Mouse (Mus musculus) limb, embryonic 14.5 days (tissue): ENCODE results near the gene Dph5. TPM values are rescaled to one million over a fixed set of nuclear protein-coding genes. Genes with fewer than 3 reads are reported as not detected.

Experiments used
- ATAC-seq: fragments of 200-750 bp; cut with Nextera tagmentation; 2 replicates; pipeline ENCODE4 v1.8.0; 2017; ENCODE audit warnings: low read depth, moderate number of reproducible peaks, moderate TSS enrichment; ENCODE audit not compliant: low FRiP score
- DNase-seq: peaks from one replicate; pipeline ENCODE4 v3.0.0-alpha.2; 2015; ENCODE audit warnings: low spot score
- H3K27ac ChIP-seq: fragments of 300-500 bp; sonication (generic); replicated peaks from 2 replicates; pipeline ENCODE4 v1.5.1; 2014; ENCODE audit warnings: low read depth, mild to moderate bottlenecking, low read length, moderate library complexity, mixed read lengths
- H3K27me3 ChIP-seq: fragments of 300-500 bp; sonication (generic); 2 replicates; pipeline ENCODE4 v1.6.1; 2014; ENCODE audit warnings: low read length, mixed read lengths; ENCODE audit not compliant: control insufficient read depth, insufficient read depth
- H3K36me3 ChIP-seq: fragments of 300-500 bp; sonication (generic); 2 replicates; pipeline ENCODE4 v1.6.1; 2014; ENCODE audit warnings: mild to moderate bottlenecking, low read length, moderate library complexity, mixed read lengths; ENCODE audit not compliant: control insufficient read depth, insufficient read depth
- H3K4me1 ChIP-seq: fragments of 300-500 bp; sonication (generic); 2 replicates; pipeline ENCODE4 v1.6.1; 2014; ENCODE audit warnings: antibody characterized with exemption, low read length, mixed read lengths; ENCODE audit not compliant: control insufficient read depth, insufficient read depth
- H3K4me2 ChIP-seq: fragments of 300-500 bp; sonication (generic); replicated peaks from 2 replicates; pipeline ENCODE4 v1.6.1; 2014; ENCODE audit warnings: low read depth, mild to moderate bottlenecking, low read length, moderate library complexity; ENCODE audit not compliant: severe bottlenecking
- H3K4me3 ChIP-seq: fragments of 300-500 bp; sonication (generic); replicated peaks from 2 replicates; pipeline ENCODE4 v1.5.1; 2014; ENCODE audit warnings: low read length
- H3K9ac ChIP-seq: fragments of 300-500 bp; sonication (generic); 2 replicates; pipeline ENCODE4 v1.6.1; 2014; ENCODE audit warnings: mild to moderate bottlenecking, low read depth, low read length, moderate library complexity; ENCODE audit not compliant: severe bottlenecking
- H3K9me3 ChIP-seq: fragments of 300-500 bp; sonication (generic); 2 replicates; pipeline ENCODE4 v1.6.1; 2016; ENCODE audit warnings: low read length; ENCODE audit not compliant: control insufficient read depth
- POLR2A ChIP-seq: fragments of 200-500 bp; IDR thresholded peaks from 2 replicates; pipeline ENCODE4 v1.8.0; 2012; ENCODE audit warnings: inconsistent platforms, mild to moderate bottlenecking, moderate library complexity, borderline replicate concordance; ENCODE audit not compliant: insufficient read depth, insufficient read length; ENCODE audit errors: extremely low read depth
- WGBS: fragments of 180-500 bp; shearing (Covaris S2); extraction: QIAGEN DNeasy Blood & Tissue Kit; methylation state at CpG from one replicate; pipeline ENCODE4 v1.1.7; 2014; 5-methylcytosine and 5-hydroxymethylcytosine counted together
- microRNA-seq: library from miRNA; unstranded; fragments of <30 nt; microRNA quantifications from one replicate; pipeline ENCODE4, GENCODE M21; 2016
- polyA plus RNA-seq, 2 experiments: library from polyadenylated mRNA; depleted of rRNA in 1 of 2; stranded (reverse) in 1 of 2; unstranded in 1 of 2; fragments of >200 nt; fragmentation: Nextera tagmentation in 1 of 2; extraction: Ambion mirVana in 1 of 2; gene quantifications; 2 replicates each; pipeline versions ENCODE4 v1.2.1 to v1.2.3; 2012 to 2014

The Dph5 gene
- polyA plus RNA-seq, 2 experiments = 13.0 to 23.9 TPM

DNA sequence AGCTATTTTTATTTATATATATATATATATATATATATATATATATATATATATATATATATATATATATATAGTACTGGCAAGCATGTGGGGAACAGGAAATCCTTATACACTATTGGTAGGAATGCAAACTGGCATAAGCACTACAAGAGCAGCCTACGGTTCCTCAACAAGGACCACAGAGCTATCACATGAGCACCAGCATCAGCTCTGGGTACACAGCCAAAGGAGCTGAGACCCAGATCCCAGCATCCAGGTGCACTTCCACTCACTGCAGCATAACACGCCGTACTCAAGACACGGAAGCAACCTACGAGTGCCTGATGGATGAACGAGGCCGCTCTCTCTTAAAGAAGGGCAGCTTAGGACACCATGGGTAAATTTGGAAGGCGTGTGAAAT is 95.6 kb downstream of the Dph5 start:
- Histone ChIP-seq H3K4me1 (no peaks in the 10 kb centered on the region), H3K9ac (no peak overlapping the region), H3K9me3 (no peaks in the 10 kb centered on the region), H3K27ac (no peak overlapping the region), H3K36me3 (peaks cover 62% of the 10 kb centered on the region), H3K4me3 (no peak overlapping the region), H3K27me3 (no peaks in the 10 kb centered on the region), H3K4me2 (no peak overlapping the region)
- DNase-seq (no peak), ATAC-seq (no peak)
- no peak for TF ChIP-seq POLR2A
- 96% methylated on average over 8 of the region's 8 CpGs for WGBS

Small RNAs within 50 kb of the gene (microRNA-seq; reads per million reads assigned to microRNA genes)
- gene Mir669n = not detected

Other genes with a start within 250 kb of the Dph5 start
- gene S1pr1, start 172.8 kb upstream of the Dph5 start, polyA plus RNA-seq (2012; rRNA removed) = 20.5 and 24.6 TPM in 2 replicates
- gene S1pr1, start 172.8 kb upstream of the Dph5 start, polyA plus RNA-seq (2014; fragmentation: Nextera tagmentation; extraction: Ambion mirVana) = 18.5 and 22.0 TPM in 2 replicates
- gene Slc30a7, start 119.6 kb downstream of the Dph5 start, polyA plus RNA-seq (2012; rRNA removed) = 34.3 and 38.1 TPM in 2 replicates
- gene Slc30a7, start 119.6 kb downstream of the Dph5 start, polyA plus RNA-seq (2014; fragmentation: Nextera tagmentation; extraction: Ambion mirVana) = 39.8 and 43.9 TPM in 2 replicates
- gene Extl2, start 119.6 kb downstream of the Dph5 start, polyA plus RNA-seq (2012; rRNA removed) = 8.6 and 9.2 TPM in 2 replicates
- gene Extl2, start 119.6 kb downstream of the Dph5 start, polyA plus RNA-seq (2014; fragmentation: Nextera tagmentation; extraction: Ambion mirVana) = 19.4 and 20.1 TPM in 2 replicates
- 57.8 and 66.7 TPM in 2 replicates for gene Vcam1, start 241.9 kb downstream of the Dph5 start, polyA plus RNA-seq (2012; rRNA removed)
- 162 and 190 TPM in 2 replicates for gene Vcam1, start 241.9 kb downstream of the Dph5 start, polyA plus RNA-seq (2014; fragmentation: Nextera tagmentation; extraction: Ambion mirVana)